In the genomic region with DNA sequence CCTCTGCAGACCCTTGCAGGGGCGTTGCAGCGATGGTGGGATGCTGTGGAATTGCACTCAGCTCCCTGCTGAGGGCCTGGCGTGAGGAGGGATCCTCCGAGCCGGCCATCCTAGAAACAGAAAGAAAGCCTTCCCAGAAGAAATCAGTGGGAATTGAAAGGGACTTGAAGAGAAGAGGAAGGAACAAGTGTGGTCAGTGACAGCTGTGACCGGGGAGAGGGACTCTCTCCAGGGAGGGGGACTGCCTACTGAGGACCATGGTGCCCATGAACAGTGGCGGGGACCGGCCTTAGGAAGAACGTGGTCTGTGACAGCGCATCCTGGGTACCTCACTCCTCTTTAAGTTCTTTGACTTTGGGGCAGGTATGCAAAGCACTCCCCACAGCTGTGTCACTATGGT, we compare ENCODE assay signal across 21 mouse cellular contexts.
"Had no signal": no experiment of that assay in that cellular context is flagged by ENCODE, and none has a peak within 500 bp of the region (broad histone marks: within the 10 kb centered on the region; RNA-seq: fewer than 3 reads in every experiment).

No protein-coding gene starts in this region.

- H3K4me3 ChIP-seq: liver, embryonic 15.5 days; lung, embryonic 15.5 days; midbrain, embryonic 12.5 days; myocyte; neural tube, embryonic 13.5 days; neural tube, embryonic 15.5 days had no signal

- H3K4me2 ChIP-seq: liver, embryonic 15.5 days; lung, embryonic 15.5 days; midbrain, embryonic 12.5 days; neural tube, embryonic 13.5 days; neural tube, embryonic 15.5 days had no signal

- H3K27me3 ChIP-seq: liver, embryonic 15.5 days; lung, embryonic 15.5 days; midbrain, embryonic 12.5 days; neural tube, embryonic 13.5 days; neural tube, embryonic 15.5 days had no signal

- ATAC-seq: liver, postnatal 0 days; lung, postnatal 0 days; midbrain, embryonic 16.5 days had no signal

- H3K36me3 ChIP-seq: liver, embryonic 15.5 days; lung, embryonic 15.5 days; midbrain, embryonic 12.5 days; neural tube, embryonic 13.5 days; neural tube, embryonic 15.5 days had no signal

- H3K9ac ChIP-seq: liver, embryonic 15.5 days; liver, postnatal 0 days; lung, embryonic 15.5 days; midbrain, embryonic 12.5 days; neural tube, embryonic 13.5 days; neural tube, embryonic 15.5 days had no signal

- H3K4me1 ChIP-seq: liver, embryonic 15.5 days; lung, embryonic 15.5 days; midbrain, embryonic 12.5 days; neural tube, embryonic 13.5 days; neural tube, embryonic 15.5 days had no signal

- DNase-seq: liver, postnatal 0 days; lung, adult 2 months; lung, postnatal 14 days; lung, postnatal 36 days; midbrain, embryonic 14.5 days; retina, postnatal 1 day; right cerebral cortex, adult 18-20 months; right cerebral cortex, postnatal 25 days; right cerebral cortex, postnatal 4 days; spleen, adult 18-20 months; thymus, adult 18-20 months; thymus, postnatal 25 days; thymus, postnatal 4 days had no signal

- H3K9me3 ChIP-seq: liver, embryonic 15.5 days; lung, embryonic 15.5 days; midbrain, embryonic 12.5 days; neural tube, embryonic 13.5 days; neural tube, embryonic 15.5 days had no signal

- H3K27ac ChIP-seq: liver, embryonic 15.5 days; lung, embryonic 15.5 days; midbrain, embryonic 12.5 days; neural tube, embryonic 15.5 days had no signal
